Mouse (Mus musculus): ENCODE data around the gene Kif5a. TPM values are rescaled to one million over a fixed set of nuclear protein-coding genes. Genes with fewer than 3 reads are reported as not detected.

The Kif5a gene
- polyA plus RNA-seq (2012): 0.54 and 0.63 TPM in 2 replicates

DNA sequence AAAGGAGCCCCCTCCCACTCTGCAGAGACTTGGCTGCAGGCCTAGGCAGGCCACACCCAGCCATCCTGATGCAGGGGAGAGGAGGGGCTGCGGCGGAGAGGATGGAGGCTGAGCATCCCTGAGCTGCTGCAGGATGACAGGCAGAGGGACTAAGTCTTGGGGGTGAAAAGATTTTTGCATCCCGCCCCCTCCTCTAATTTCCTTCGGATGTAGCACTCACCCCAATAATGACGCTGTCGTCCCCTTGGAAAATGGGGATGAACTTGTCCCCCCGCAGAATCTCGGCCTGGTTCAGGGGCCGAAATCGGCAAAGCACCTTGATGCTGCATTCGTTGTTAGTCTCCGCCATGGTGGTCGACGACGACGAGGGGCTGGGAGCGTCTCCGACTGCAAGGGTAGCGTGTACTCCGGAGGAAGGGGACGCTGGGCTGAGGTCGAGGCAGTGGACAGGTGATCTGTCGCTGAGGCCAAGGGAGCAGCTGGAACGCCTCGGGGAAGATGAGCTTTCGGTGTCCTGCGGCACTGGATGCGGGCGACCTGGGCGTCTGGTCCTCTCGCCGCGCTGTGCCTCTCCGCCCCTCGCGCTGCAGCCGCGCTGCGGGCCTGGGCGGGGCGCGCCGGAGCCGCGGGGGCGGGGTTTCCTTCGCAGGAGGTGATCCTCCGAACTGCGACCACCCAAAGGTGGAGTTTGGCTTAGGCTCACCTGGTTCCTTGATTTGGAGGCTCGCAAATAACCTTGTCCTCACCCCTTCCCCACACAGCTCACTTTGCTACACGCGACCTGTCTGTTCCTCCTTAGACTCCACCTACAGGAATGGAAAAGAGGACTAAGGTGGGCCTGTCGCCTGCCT lies at the start of gene Kif5a:
Gene Kif5a (minus strand): TSS at position 801 of the 851 bp plus-strand sequence.

DNA sequence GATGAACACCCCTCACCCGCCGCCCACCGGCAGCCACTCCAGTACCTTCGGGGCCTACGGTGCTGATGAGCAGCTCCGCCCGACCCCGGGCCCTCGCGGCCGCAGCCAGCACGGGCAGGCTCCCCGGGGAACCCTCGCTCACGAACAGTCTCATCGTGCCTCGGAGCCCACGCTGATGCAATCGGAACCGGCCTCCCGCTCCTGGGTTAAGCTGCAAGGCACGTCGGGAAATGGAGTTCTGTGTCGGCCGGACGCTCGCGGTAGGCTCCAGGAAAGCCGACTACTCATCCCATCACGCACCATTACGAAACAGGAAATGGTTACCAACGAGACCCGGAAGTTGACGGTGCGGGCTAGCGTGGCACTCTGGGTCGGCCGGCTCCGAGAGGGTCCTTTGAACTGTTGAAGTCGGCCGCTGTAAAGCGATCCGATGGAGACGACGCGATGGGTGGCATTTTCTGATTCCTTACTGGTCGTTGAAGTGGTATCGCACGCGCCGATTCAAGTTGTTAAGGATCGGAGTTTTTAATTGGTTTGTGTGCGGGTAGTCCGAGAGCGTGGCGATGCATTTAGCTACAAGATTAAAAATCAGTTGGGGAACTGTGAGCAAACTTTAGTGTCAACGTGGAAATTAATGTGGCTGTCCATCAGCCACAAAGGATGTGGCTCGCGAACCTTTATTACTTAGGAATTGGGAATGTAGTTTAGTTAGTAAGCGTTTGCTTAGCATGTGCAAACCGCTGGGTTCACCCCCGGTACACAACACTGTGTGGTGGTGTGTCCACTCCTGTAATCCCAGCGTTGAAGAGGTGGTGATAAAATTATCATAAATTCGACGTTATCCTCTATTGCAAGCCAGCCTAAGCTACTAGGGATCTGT lies 48.6 kb upstream of the Kif5a start, which contains the start of gene Mars:
Gene Mars (minus strand): TSS at position 311 of the 880 bp plus-strand sequence.

DNA sequence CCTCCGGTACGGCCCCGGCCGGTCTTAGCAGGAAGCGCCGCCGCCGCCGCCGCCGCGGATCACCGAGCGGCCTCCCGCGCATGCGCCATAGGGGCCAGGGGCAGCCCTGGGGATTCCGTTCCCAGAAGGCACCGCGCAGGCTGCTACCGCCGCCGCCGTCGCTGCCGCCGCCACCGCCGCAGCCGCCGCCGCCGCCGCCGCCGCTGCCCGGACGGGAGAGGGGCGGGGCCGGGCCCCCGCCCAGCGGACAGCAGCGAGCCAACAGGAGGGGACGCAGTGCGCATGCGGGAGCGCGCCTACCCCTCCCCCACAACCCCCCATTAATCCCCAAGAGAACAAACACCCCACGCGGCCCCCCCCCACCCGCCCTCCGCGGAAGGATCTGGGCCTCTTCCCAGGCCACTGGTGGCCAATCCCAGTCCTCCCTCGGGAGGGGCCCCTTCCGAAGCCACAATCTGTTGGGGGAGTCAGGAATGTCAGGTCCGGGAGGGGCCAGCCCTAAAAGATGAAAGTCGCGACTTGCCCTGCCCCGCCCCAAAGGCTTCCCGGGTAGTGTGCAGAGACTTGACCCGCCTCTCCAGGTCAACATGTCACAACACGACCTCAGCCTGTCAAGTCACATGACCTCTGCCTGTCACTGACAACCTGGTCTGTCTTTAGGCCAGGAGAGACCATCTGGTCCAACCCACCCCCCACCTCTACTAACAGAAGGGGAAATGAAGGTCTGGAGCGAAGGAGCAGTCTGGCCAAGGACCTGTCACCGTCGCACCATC lies 25.8 kb upstream of the Kif5a start, which contains the start of gene Mbd6:
Gene Mbd6 (minus strand): TSS at position 219 of the 773 bp plus-strand sequence.

DNA sequence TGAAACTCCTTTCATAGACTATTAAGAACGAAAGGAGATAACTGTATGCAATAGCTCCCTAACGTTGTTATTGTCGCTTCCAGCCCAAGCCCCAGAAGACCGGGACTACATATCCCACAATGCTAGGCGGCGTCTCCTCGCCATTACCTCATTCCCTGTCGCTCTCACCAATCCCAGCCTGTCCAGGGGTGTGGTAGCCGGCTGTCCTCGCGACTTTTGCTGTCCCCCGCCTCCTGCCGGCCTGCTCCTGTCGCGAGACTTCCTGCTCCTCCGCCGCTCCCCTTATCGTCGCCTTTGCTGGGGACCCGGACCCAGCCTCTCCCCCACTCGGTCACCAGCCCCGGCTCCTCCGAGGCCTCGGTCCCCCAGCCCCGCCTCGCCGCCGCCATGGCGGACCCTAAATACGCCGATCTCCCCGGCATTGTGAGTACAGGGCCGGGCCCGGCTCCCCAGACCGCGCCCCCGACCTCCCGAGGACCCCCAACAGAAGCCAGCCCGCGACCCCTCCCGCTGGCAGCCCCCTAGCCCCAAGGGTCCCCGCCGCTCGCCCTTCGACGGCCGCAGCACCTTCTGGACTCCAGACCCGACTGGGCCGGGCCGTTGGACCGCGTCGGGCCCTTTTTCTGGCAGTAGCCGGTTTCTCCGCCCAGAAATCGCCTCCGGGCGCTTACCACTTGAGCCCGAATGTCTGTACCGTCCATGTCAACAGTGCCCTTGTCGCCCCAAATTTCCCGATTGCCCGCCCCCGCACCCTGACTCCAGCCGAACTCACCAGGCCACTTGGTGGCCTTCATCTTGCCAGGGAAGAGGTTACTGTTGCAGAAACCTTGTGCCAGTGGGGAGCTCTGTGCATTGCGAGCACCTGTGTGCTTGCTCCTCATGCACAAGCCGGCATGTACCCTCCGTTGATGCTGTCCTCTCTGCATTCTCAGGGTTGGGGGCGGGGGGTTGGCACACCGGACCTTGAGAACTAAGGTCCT lies 3.3 kb upstream of the Kif5a start, which contains the start of gene Dctn2:
Gene Dctn2 (plus strand): TSS at position 257 of the 980 bp plus-strand sequence.

DNA sequence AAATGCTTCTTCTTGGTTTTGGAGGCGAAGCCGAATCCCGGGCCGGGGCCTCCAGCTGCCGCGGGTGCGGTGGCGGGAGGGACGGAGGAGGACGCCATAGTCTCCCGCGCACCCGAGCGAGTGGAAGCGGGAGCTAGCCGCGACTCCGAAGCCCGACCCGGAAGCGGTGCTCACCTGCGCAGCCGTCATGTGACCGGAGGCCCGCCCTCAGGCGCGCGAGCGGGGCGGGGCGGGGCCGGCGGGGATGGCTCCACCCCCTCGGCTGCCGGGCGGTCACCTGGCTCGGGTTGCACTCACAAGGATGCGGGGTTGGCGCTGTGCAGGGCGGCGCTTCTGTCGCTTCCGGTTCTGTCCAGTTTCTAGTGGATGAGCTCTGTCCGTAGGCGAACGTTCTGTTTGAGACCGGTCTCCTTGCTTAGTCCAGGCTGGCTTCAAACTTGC lies 51.7 kb downstream of the Kif5a start, which contains the start of gene Pip4k2c:
Gene Pip4k2c (minus strand): TSS at position 172 of the 441 bp plus-strand sequence.

DNA sequence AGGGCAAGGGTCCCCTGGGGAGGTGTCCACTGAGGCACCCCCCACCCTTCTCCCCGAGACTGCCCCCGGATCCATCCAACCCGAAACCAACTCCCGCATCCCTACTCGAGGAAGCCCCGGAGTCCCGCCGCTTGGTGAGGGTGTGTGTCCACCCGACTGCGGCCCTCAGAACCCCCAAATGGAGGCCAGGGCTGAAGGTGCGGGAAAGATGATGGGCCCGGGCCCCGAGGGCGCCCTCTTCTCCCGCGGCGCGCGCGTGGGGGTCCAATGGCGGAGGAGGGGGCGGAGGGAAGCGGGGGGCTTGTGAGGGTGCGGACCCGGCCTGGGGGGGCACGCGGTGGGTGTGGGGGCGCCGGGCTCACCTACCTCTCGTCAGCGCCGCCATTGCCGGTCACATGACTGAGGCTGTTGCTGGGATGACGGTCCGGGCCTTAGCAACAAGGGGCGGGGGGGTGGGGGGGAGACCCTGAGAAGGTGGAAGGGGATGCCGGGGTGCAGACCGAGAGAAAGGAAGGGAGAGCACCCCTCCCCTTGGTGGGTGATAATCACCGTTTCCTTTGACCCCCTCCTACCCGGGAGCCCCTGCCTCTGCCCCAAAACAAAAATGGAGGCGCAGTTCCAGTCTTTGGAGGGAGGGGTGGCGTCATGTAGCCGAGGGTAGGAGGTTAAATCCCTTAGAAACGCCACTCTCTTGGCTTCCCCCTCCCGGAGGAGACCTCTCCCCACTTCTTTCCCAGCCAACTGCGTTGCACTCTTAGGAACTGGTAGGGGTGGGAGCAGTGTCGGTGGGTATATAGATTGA lies 67.6 kb downstream of the Kif5a start, which contains the start of gene Dtx3:
Gene Dtx3 (minus strand): TSS at position 401 of the 802 bp plus-strand sequence.

DNA sequence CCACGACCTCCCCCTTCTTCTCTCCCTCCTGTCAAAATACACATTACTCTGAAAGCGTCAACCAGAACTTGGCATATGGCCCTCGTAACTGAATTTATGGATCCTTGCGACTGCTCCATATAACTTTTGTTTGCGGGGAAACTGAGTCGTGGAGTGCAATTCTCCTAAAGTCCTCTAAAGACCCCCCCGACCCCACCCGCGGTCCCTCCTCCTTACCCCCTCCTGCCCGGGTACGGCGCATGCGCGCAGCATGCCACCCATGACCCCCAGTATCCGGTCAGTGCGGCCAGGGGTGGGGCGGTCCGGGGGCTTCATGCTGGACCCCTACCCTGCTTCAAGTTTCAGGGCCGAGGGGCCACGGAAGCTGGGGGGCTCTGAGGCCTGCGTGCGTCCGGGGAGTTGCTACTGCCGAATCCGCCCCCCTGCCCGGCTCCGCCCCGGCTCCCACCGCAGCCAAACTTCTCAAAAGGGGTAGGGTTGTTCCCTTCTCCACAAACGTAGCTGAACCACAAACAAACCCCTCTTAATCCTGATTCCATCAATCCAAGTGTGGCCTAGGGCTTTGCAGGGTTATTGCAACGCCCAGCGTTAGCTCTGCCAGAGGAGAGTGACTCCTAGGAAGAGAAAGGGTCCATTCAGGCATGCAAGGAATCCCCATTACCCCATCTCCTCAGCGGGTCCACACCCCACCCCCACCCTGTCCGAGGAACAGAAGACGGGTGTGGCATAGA lies 73.3 kb downstream of the Kif5a start, which contains the start of gene Arhgef25:
Gene Arhgef25 (minus strand): TSS at position 433 of the 731 bp plus-strand sequence.

DNA sequence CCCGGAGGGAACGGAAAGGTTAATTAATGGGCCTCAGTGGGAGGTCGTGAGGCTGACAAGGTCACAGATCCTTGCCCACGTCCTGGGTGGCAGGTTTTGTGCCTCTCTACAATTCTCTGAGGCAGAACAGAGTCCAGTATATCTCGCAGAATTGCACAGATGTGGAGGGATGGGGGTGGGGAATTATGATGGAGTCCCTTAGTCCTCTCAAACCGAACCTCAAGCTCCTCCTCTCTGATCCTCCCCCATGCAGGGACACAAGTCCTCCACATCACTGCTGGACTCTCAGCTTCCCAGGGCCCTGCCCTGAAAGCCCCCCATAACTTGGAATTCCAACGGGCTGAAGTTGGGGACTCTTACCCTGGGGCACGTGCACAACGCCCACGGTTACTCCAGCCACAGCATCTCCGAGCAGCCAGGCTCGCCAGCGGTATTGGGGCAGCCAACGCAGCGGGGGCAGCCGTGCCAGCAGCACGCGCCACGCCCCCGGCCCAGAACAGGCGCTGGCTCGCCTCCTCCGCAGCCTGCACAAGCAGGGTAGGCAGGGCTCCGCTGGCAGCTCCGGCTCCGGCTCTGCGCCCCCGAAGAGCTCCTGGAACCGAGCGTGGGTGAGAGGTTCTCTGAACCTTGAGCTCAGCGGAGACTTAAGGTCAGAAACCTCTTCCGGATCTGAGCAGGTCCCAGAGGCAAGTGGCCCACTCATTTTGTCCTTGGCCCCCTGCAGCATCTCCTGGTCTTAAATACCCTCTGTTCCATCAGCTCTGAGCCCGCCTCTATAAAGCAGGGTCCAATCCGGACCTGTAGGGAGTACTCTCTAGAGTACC lies 83.1 kb downstream of the Kif5a start, which contains the start of gene Slc26a10:
Gene Slc26a10 (minus strand): TSS at position 775 of the 824 bp plus-strand sequence.

Other genes starting within 250 kb of the Kif5a start
- 44.0 and 51.5 TPM in 2 replicates for gene Tsfm, start 232.5 kb downstream of the Kif5a start, polyA plus RNA-seq (2012)
- 34.2 and 35.1 TPM in 2 replicates for gene Mettl1, start 221.9 kb downstream of the Kif5a start, polyA plus RNA-seq (2012)
- 0.05 TPM in 2 replicates for gene Eef1akmt3, start 221.8 kb downstream of the Kif5a start, polyA plus RNA-seq (2012)
- 0.02 and 0.06 TPM in 2 replicates for gene Cyp27b1, start 215.1 kb downstream of the Kif5a start, polyA plus RNA-seq (2012)
- 1.1 and 1.2 TPM in 2 replicates for gene March9, start 203.2 kb downstream of the Kif5a start, polyA plus RNA-seq (2012)
- gene Cdk4, start 199.8 kb downstream of the Kif5a start, polyA plus RNA-seq (2012): 1,737 and 1,767 TPM in 2 replicates
- 32.2 and 46.6 TPM in 2 replicates for gene Tspan31, start 193.1 kb downstream of the Kif5a start, polyA plus RNA-seq (2012)
- 57.1 and 68.6 TPM in 2 replicates for gene Agap2, start 188.1 kb downstream of the Kif5a start, polyA plus RNA-seq (2012)
- gene Os9, start 142.2 kb downstream of the Kif5a start, polyA plus RNA-seq (2012): 290 and 314 TPM in 2 replicates
- gene B4galnt1, start 98.1 kb downstream of the Kif5a start, polyA plus RNA-seq (2012): 359 and 515 TPM in 2 replicates
- 0.36 and 0.47 TPM in 2 replicates for gene Slc26a10, start 82.7 kb downstream of the Kif5a start, polyA plus RNA-seq (2012)
- 7.0 TPM in 2 replicates for gene Arhgef25, start 73.3 kb downstream of the Kif5a start, polyA plus RNA-seq (2012)
- gene Dtx3, start 67.6 kb downstream of the Kif5a start, polyA plus RNA-seq (2012): 161 and 188 TPM in 2 replicates
- gene Pip4k2c, start 51.8 kb downstream of the Kif5a start, polyA plus RNA-seq (2012): 26.5 and 27.1 TPM in 2 replicates
- gene Dctn2, start 3.0 kb upstream of the Kif5a start, polyA plus RNA-seq (2012): 150 and 154 TPM in 2 replicates
- gene Mbd6, start 25.7 kb upstream of the Kif5a start, polyA plus RNA-seq (2012): 426 and 490 TPM in 2 replicates
- 53.6 and 60.7 TPM in 2 replicates for gene Mars, start 48.4 kb upstream of the Kif5a start, polyA plus RNA-seq (2012)
- gene Arhgap9, start 58.6 kb upstream of the Kif5a start, polyA plus RNA-seq (2012): 40.4 and 45.0 TPM in 2 replicates
- gene Gli1, start 78.6 kb upstream of the Kif5a start, polyA plus RNA-seq (2012): 0.18 and 0.44 TPM in 2 replicates
- gene Inhbe, start 91.1 kb upstream of the Kif5a start, polyA plus RNA-seq (2012): 0.01 TPM in 1 of 2 replicates, not detected in the other
- gene Inhbc, start 107.1 kb upstream of the Kif5a start, polyA plus RNA-seq (2012): 0.04 TPM in 1 of 2 replicates, not detected in the other
- 135 and 146 TPM in 2 replicates for gene R3hdm2, start 117.0 kb upstream of the Kif5a start, polyA plus RNA-seq (2012)
- 1.1 and 1.8 TPM in 2 replicates for gene Stac3, start 238.3 kb upstream of the Kif5a start, polyA plus RNA-seq (2012)

Data from megakaryocyte-erythroid progenitor cell, adult 5 weeks (primary cell).